Mouse (Mus musculus): ENCODE data around the gene Cog8. TPM values are rescaled to one million over a fixed set of nuclear protein-coding genes. Genes with fewer than 3 reads are reported as not detected.
A peak's percentile ranks its signal among the peaks of the same experiment; 100 is the strongest.

The Cog8 gene
- polyA plus RNA-seq, 1 experiment = 20.0 TPM

GRCm38 (mm10) chr8:107073706-107074105, 17.2 kb upstream of the Cog8 start:
- no peaks in the 10 kb centered on the region for H3K4me1 ChIP-seq (ENCODE audit: control insufficient read depth, insufficient read depth, low read length)
- peak overlapping the region; percentile 24; the same call in 1 of the 2 replicates for H3K27ac ChIP-seq (ENCODE audit: insufficient read depth, low read length)
- TF ChIP-seq CTCF (IDR thresholded peaks at IDR 0.05; ENCODE audit: low read depth, low read length) = no peak
- no peak overlapping the region for H3K4me3 ChIP-seq (ENCODE audit: low read depth, low read length)
- H3K36me3 ChIP-seq (ENCODE audit: control insufficient read depth, insufficient read depth, low read length, poor library complexity, severe bottlenecking) = peaks cover 24% of the 10 kb centered on the region
- H3K9ac ChIP-seq (ENCODE audit: low read depth, poor library complexity, severe bottlenecking) = no peak overlapping the region
- H3K9me3 ChIP-seq (replicated peaks; ENCODE audit: control insufficient read depth, insufficient read depth, low read length, poor library complexity, severe bottlenecking) = no peaks in the 10 kb centered on the region
- H3K27me3 ChIP-seq (ENCODE audit: control insufficient read depth, insufficient read depth, low read length, poor library complexity, severe bottlenecking) = no peaks in the 10 kb centered on the region

DNA sequence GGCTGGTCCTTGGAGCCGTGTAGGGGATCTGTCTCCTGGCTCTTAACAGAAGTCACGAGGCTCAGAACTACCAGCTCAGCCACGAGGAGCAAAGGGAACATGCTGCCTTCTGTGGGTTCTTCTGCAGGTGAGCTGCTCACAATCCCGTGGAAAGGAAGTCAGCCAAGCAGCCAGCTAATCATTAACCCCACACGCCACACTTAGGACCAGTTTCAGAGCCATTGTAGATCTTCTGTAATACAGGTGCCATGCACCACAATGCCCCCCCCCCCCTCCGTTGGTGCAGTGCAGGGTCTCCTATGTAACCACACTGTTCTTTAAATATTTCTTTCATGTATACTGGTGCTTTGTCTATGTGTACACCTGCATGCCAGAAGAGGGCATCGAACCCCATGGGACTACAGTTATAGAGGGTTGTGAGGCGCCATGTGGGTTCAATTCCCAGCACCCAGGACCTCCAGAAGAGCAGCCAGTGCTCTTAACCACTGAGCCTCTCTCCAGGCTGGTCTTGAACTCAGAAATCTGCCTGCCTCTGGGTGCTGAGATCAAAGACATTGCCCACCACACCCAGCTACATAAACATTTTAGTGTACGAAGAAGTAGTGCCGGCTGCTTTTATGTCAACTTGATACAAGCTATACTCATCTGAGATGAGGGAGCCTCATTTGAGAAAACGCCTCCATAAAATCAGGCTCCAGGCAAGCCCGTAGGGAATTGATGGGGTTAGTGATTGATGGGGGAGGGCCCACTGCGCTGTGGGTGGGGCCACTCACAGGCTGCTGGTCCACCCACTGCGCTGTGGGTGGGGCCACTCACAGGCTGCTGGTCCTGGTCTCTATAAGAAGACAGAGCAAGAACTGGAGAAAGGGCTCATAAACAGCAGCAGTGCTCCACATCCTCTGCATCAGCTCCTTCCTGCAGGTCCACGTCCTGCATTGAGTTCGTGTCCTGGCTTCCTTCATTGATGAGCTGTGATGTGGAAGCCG, 9.3 kb upstream of the Cog8 start, which contains the start of gene Tmed6:
Gene Tmed6, minus strand, starts transcription at position 134 of the 986 bp plus-strand sequence.
- Histone ChIP-seq H3K4me1 (ENCODE audit: control insufficient read depth, insufficient read depth, low read length) (peaks cover 1% of the 10 kb centered on the region), H3K36me3 (ENCODE audit: control insufficient read depth, insufficient read depth, low read length, poor library complexity, severe bottlenecking) (0 out of 2 replicates have a peak, but pooled peaks cover under 1% of the 10 kb centered on the region), H3K4me3 (ENCODE audit: low read depth, low read length) (no peak within 1 kb of the TSS), H3K9ac (ENCODE audit: low read depth, poor library complexity, severe bottlenecking) (no peak within 1 kb of the TSS), H3K9me3 (replicated peaks; ENCODE audit: control insufficient read depth, insufficient read depth, low read length, poor library complexity, severe bottlenecking) (no peaks in the 10 kb centered on the region), H3K27me3 (ENCODE audit: control insufficient read depth, insufficient read depth, low read length, poor library complexity, severe bottlenecking) (no peaks in the 10 kb centered on the region), H3K27ac (ENCODE audit: insufficient read depth, low read length) (no peak within 1 kb of the TSS)
- TF ChIP-seq CTCF (IDR thresholded peaks at IDR 0.05; ENCODE audit: low read depth, low read length) (no peak), EP300 (IDR thresholded peaks at IDR 0.05; ENCODE audit: insufficient read depth, low read depth, low read length) (no peak), POLR2A (IDR thresholded peaks at IDR 0.05; ENCODE audit: insufficient read depth, low read length) (no peak)

DNA sequence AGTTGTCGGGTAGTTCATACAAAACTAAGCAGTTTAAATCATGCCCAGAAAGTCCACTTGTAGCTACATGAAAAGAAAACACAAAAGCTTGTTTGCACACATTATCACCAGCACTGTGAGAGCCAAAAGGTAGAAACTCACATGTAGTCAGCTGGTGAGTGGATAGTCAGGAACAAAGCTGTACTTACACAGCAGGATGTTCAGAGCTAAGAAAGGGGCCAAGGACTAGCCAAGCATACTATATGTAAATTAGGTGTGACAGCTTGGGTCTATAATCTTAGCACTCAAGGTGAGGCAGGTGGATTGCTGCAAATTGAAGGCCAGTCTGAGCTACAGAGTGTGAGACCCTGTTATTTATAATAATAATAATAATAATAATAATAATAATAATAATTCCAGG, 6.1 kb upstream of the Cog8 start:
- H3K36me3 ChIP-seq (ENCODE audit: control insufficient read depth, insufficient read depth, low read length, poor library complexity, severe bottlenecking) = peaks cover 25% of the 10 kb centered on the region
- no peak overlapping the region for H3K4me3 ChIP-seq (ENCODE audit: low read depth, low read length)
- H3K9ac ChIP-seq (ENCODE audit: low read depth, poor library complexity, severe bottlenecking) = no peak overlapping the region
- H3K9me3 ChIP-seq (replicated peaks; ENCODE audit: control insufficient read depth, insufficient read depth, low read length, poor library complexity, severe bottlenecking) = no peaks in the 10 kb centered on the region
- H3K4me1 ChIP-seq (ENCODE audit: control insufficient read depth, insufficient read depth, low read length) = peaks cover 1% of the 10 kb centered on the region
- H3K27me3 ChIP-seq (ENCODE audit: control insufficient read depth, insufficient read depth, low read length, poor library complexity, severe bottlenecking) = no peaks in the 10 kb centered on the region
- no peak overlapping the region for H3K27ac ChIP-seq (ENCODE audit: insufficient read depth, low read length)
- TF ChIP-seq EP300 (IDR thresholded peaks at IDR 0.05; ENCODE audit: insufficient read depth, low read depth, low read length) (no peak), CTCF (IDR thresholded peaks at IDR 0.05; ENCODE audit: low read depth, low read length) (no peak), POLR2A (IDR thresholded peaks at IDR 0.05; ENCODE audit: insufficient read depth, low read length) (no peak)

DNA sequence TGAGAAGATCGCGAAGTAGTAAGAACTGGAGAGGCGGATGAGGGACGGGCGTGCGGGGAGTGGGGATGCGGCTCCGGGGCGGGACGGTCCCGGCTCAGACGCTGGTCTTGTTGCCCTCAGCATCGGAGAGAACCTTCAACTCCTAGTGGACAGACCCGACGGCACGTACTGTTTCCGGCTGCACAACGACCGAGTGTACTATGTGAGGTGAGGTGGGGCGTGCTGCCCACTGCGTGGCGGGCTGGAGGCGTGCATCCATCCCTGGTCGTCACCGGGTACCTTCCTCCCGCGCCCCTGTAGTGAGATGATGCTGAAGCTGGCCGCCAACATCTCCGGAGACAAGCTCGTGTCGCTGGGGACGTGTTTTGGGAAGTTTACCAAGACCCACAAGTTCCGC, 482 bp upstream of the Cog8 start:
- peak overlapping the region; percentile 94 for H3K4me3 ChIP-seq (ENCODE audit: low read depth, low read length)
- peaks cover 50% of the 10 kb centered on the region for H3K36me3 ChIP-seq (ENCODE audit: control insufficient read depth, insufficient read depth, low read length, poor library complexity, severe bottlenecking)
- H3K9ac ChIP-seq (ENCODE audit: low read depth, poor library complexity, severe bottlenecking) = peak overlapping the region; percentile 71
- no peaks in the 10 kb centered on the region for H3K4me1 ChIP-seq (ENCODE audit: control insufficient read depth, insufficient read depth, low read length)
- no peaks in the 10 kb centered on the region for H3K27me3 ChIP-seq (ENCODE audit: control insufficient read depth, insufficient read depth, low read length, poor library complexity, severe bottlenecking)
- 0 out of 2 replicates have a peak overlapping the region, but pooled peaks have one; percentile 3 for H3K27ac ChIP-seq (ENCODE audit: insufficient read depth, low read length)
- TF ChIP-seq EP300 (IDR thresholded peaks at IDR 0.05; ENCODE audit: insufficient read depth, low read depth, low read length) (no peak), POLR2A (IDR thresholded peaks at IDR 0.05; ENCODE audit: insufficient read depth, low read length) (no peak), CTCF (IDR thresholded peaks at IDR 0.05; ENCODE audit: low read depth, low read length) (no peak)
- no peaks in the 10 kb centered on the region for H3K9me3 ChIP-seq (replicated peaks; ENCODE audit: control insufficient read depth, insufficient read depth, low read length, poor library complexity, severe bottlenecking)

DNA sequence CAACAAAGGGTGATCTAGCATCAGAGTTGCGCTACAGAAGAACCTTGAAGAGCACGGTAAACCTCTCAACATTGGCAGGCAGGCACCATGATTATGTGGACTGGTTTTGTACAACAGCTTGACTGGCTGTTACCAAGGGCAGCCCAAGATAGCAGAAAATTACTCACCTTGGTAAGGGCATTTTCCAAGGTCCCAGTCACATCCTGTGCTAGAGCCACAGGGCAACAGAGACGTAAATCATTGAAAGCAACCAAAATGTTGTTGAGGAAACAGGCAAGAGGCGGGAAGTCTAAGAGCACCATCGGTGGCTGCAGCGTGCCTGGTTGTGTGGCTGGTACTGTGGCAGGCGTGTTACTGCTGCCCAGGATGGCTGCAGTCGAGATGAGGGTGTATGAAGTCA, 4.4 kb downstream of the Cog8 start:
- no peak for TF ChIP-seq EP300 (IDR thresholded peaks at IDR 0.05; ENCODE audit: insufficient read depth, low read depth, low read length)
- TF ChIP-seq CTCF (IDR thresholded peaks at IDR 0.05; ENCODE audit: low read depth, low read length) = no peak
- no peak for TF ChIP-seq POLR2A (IDR thresholded peaks at IDR 0.05; ENCODE audit: insufficient read depth, low read length)
- Histone ChIP-seq H3K27ac (ENCODE audit: insufficient read depth, low read length) (no peak overlapping the region), H3K4me3 (ENCODE audit: low read depth, low read length) (no peak overlapping the region), H3K36me3 (ENCODE audit: control insufficient read depth, insufficient read depth, low read length, poor library complexity, severe bottlenecking) (peaks cover 33% of the 10 kb centered on the region), H3K9ac (ENCODE audit: low read depth, poor library complexity, severe bottlenecking) (no peak overlapping the region), H3K4me1 (ENCODE audit: control insufficient read depth, insufficient read depth, low read length) (no peaks in the 10 kb centered on the region), H3K9me3 (replicated peaks; ENCODE audit: control insufficient read depth, insufficient read depth, low read length, poor library complexity, severe bottlenecking) (no peaks in the 10 kb centered on the region), H3K27me3 (ENCODE audit: control insufficient read depth, insufficient read depth, low read length, poor library complexity, severe bottlenecking) (no peaks in the 10 kb centered on the region)

- H3K27ac ChIP-seq (ENCODE audit: insufficient read depth, low read length) = peak overlapping the region; percentile 86
- peak overlapping the region; percentile 89; the same call in 1 of the 2 replicates for H3K9ac ChIP-seq (ENCODE audit: low read depth, poor library complexity, severe bottlenecking)
- H3K9me3 ChIP-seq (replicated peaks; ENCODE audit: control insufficient read depth, insufficient read depth, low read length, poor library complexity, severe bottlenecking) = no peaks in the 10 kb centered on the region
- no peak for TF ChIP-seq CTCF (IDR thresholded peaks at IDR 0.05; ENCODE audit: low read depth, low read length)
- no peak for TF ChIP-seq POLR2A (IDR thresholded peaks at IDR 0.05; ENCODE audit: insufficient read depth, low read length)
- TF ChIP-seq EP300 (IDR thresholded peaks at IDR 0.05; ENCODE audit: insufficient read depth, low read depth, low read length) = no peak
- no peaks in the 10 kb centered on the region for H3K27me3 ChIP-seq (ENCODE audit: control insufficient read depth, insufficient read depth, low read length, poor library complexity, severe bottlenecking)
- peak overlapping the region; percentile 16; the same call in 1 of the 2 replicates for H3K4me3 ChIP-seq (ENCODE audit: low read depth, low read length)
- H3K4me1 ChIP-seq (ENCODE audit: control insufficient read depth, insufficient read depth, low read length) = no peaks in the 10 kb centered on the region
- H3K36me3 ChIP-seq (ENCODE audit: control insufficient read depth, insufficient read depth, low read length, poor library complexity, severe bottlenecking) = peaks cover 56% of the 10 kb centered on the region
Measured at GRCm38 (mm10) chr8:107049480-107049879, 7.0 kb downstream of the Cog8 start.
